Mouse (Mus musculus): ENCODE results near the gene Siglecf. TPM values are rescaled to one million over a fixed set of nuclear protein-coding genes. Genes with fewer than 3 reads are reported as not detected.

Gene Siglecf
- polyA plus RNA-seq, 1 experiment from 2014 or later: 0.12 TPM

- no peak overlapping the region for H3K9ac ChIP-seq
- no peak overlapping the region for H3K4me3 ChIP-seq (replicated peaks; ENCODE audit: low read length)
- H3K36me3 ChIP-seq (replicated peaks; ENCODE audit: control insufficient read depth, insufficient read depth): no peaks in the 10 kb centered on the region
- H3K27ac ChIP-seq: no peak overlapping the region
- H3K4me1 ChIP-seq (replicated peaks; ENCODE audit: control insufficient read depth, insufficient read depth, low read length): 0 out of 2 replicates have a peak, but pooled peaks cover 2% of the 10 kb centered on the region
- H3K4me2 ChIP-seq (replicated peaks): no peak overlapping the region
- no peak for ATAC-seq (ENCODE audit: low FRiP score)
- no peaks in the 10 kb centered on the region for H3K9me3 ChIP-seq (ENCODE audit: control insufficient read depth, low read length)
- 11% methylated on average over 12 of the region's 12 CpGs for WGBS
- DNase-seq (ENCODE audit: low spot score): no peak
- H3K27me3 ChIP-seq (ENCODE audit: control insufficient read depth, insufficient read depth, low read length): no peaks in the 10 kb centered on the region
Observed at GRCm38 (mm10) chr7:43354893-43355835, 4.0 kb downstream of the Siglecf start.

- no peaks in the 10 kb centered on the region for H3K9me3 ChIP-seq (ENCODE audit: control insufficient read depth, low read length)
- WGBS: 94% methylated on average over 3 of the region's 3 CpGs
Observed at GRCm38 (mm10) chr7:43358556-43358955, 7.4 kb downstream of the Siglecf start.

GRCm38 (mm10) chr7:43361442-43361841, 10.3 kb downstream of the Siglecf start:
- no peak for DNase-seq (ENCODE audit: low spot score)
- H3K4me3 ChIP-seq (replicated peaks; ENCODE audit: low read length): no peak overlapping the region

More at GRCm38 (mm10) chr7:43358556-43358955, 7.4 kb downstream of the Siglecf start:
- no peaks in the 10 kb centered on the region for H3K36me3 ChIP-seq (replicated peaks; ENCODE audit: control insufficient read depth, insufficient read depth)
- no peak overlapping the region for H3K4me2 ChIP-seq (replicated peaks)
- no peak overlapping the region for H3K9ac ChIP-seq
- H3K4me3 ChIP-seq (replicated peaks; ENCODE audit: low read length): no peak overlapping the region
- DNase-seq (ENCODE audit: low spot score): no peak
- H3K27me3 ChIP-seq (ENCODE audit: control insufficient read depth, insufficient read depth, low read length): no peaks in the 10 kb centered on the region
- no peak overlapping the region for H3K27ac ChIP-seq
- 0 out of 2 replicates have a peak, but pooled peaks cover 2% of the 10 kb centered on the region for H3K4me1 ChIP-seq (replicated peaks; ENCODE audit: control insufficient read depth, insufficient read depth, low read length)
- ATAC-seq (ENCODE audit: low FRiP score): no peak

GRCm38 (mm10) chr7:43362021-43362420, 10.9 kb downstream of the Siglecf start:
- DNase-seq (ENCODE audit: low spot score): no peak
- H3K27me3 ChIP-seq (ENCODE audit: control insufficient read depth, insufficient read depth, low read length): no peaks in the 10 kb centered on the region
- H3K4me3 ChIP-seq (replicated peaks; ENCODE audit: low read length): no peak overlapping the region
- no peak overlapping the region for H3K27ac ChIP-seq
- H3K36me3 ChIP-seq (replicated peaks; ENCODE audit: control insufficient read depth, insufficient read depth): no peaks in the 10 kb centered on the region
- ATAC-seq (ENCODE audit: low FRiP score): no peak
- H3K4me2 ChIP-seq (replicated peaks): no peak overlapping the region
- no peaks in the 10 kb centered on the region for H3K4me1 ChIP-seq (replicated peaks; ENCODE audit: control insufficient read depth, insufficient read depth, low read length)
- no peaks in the 10 kb centered on the region for H3K9me3 ChIP-seq (ENCODE audit: control insufficient read depth, low read length)
- WGBS: 78% methylated on average over 4 of the region's 4 CpGs
- no peak overlapping the region for H3K9ac ChIP-seq

More at GRCm38 (mm10) chr7:43361442-43361841, 10.3 kb downstream of the Siglecf start:
- no peaks in the 10 kb centered on the region for H3K4me1 ChIP-seq (replicated peaks; ENCODE audit: control insufficient read depth, insufficient read depth, low read length)
- no peak overlapping the region for H3K27ac ChIP-seq
- ATAC-seq (ENCODE audit: low FRiP score): no peak
- no peaks in the 10 kb centered on the region for H3K9me3 ChIP-seq (ENCODE audit: control insufficient read depth, low read length)
- no peak overlapping the region for H3K9ac ChIP-seq
- no peak overlapping the region for H3K4me2 ChIP-seq (replicated peaks)
- 94% methylated on average over 1 of the region's 1 CpGs for WGBS
- no peaks in the 10 kb centered on the region for H3K27me3 ChIP-seq (ENCODE audit: control insufficient read depth, insufficient read depth, low read length)
- H3K36me3 ChIP-seq (replicated peaks; ENCODE audit: control insufficient read depth, insufficient read depth): no peaks in the 10 kb centered on the region

GRCm38 (mm10) chr7:43378226-43378625, 27.1 kb downstream of the Siglecf start:
- Histone ChIP-seq H3K27ac (no peak overlapping the region), H3K27me3 (ENCODE audit: control insufficient read depth, insufficient read depth, low read length) (no peaks in the 10 kb centered on the region), H3K36me3 (replicated peaks; ENCODE audit: control insufficient read depth, insufficient read depth) (no peaks in the 10 kb centered on the region), H3K4me3 (replicated peaks; ENCODE audit: low read length) (no peak overlapping the region), H3K4me1 (replicated peaks; ENCODE audit: control insufficient read depth, insufficient read depth, low read length) (no peaks in the 10 kb centered on the region), H3K9ac (no peak overlapping the region), H3K9me3 (ENCODE audit: control insufficient read depth, low read length) (no peaks in the 10 kb centered on the region), H3K4me2 (replicated peaks) (no peak overlapping the region)
- DNase-seq (ENCODE audit: low spot score) (peak; percentile 79), ATAC-seq (ENCODE audit: low FRiP score) (0 out of 2 replicates have a peak, but pooled peaks have one; percentile 31)
- WGBS: 23% methylated on average over 5 of the region's 5 CpGs

- no peak for ATAC-seq (ENCODE audit: low FRiP score)
- Histone ChIP-seq H3K36me3 (replicated peaks; ENCODE audit: control insufficient read depth, insufficient read depth) (no peaks in the 10 kb centered on the region), H3K9me3 (ENCODE audit: control insufficient read depth, low read length) (no peaks in the 10 kb centered on the region)
Observed at GRCm38 (mm10) chr7:43392349-43393121, 41.4 kb downstream of the Siglecf start.

GRCm38 (mm10) chr7:43399501-43399900, 48.4 kb downstream of the Siglecf start:
- no peaks in the 10 kb centered on the region for H3K36me3 ChIP-seq (replicated peaks; ENCODE audit: control insufficient read depth, insufficient read depth)
- no peaks in the 10 kb centered on the region for H3K4me1 ChIP-seq (replicated peaks; ENCODE audit: control insufficient read depth, insufficient read depth, low read length)
- no peaks in the 10 kb centered on the region for H3K9me3 ChIP-seq (ENCODE audit: control insufficient read depth, low read length)
- ATAC-seq (ENCODE audit: low FRiP score) (no peak), DNase-seq (ENCODE audit: low spot score) (no peak)
- no peak overlapping the region for H3K4me3 ChIP-seq (replicated peaks; ENCODE audit: low read length)
- no peaks in the 10 kb centered on the region for H3K27me3 ChIP-seq (ENCODE audit: control insufficient read depth, insufficient read depth, low read length)
- H3K27ac ChIP-seq: no peak overlapping the region
- H3K4me2 ChIP-seq (replicated peaks): no peak overlapping the region
- no peak overlapping the region for H3K9ac ChIP-seq
- WGBS: 89% methylated on average over 2 of the region's 2 CpGs

More at GRCm38 (mm10) chr7:43392349-43393121, 41.4 kb downstream of the Siglecf start:
- 84% methylated on average over 8 of the region's 8 CpGs for WGBS
- H3K9ac ChIP-seq: no peak overlapping the region
- H3K4me2 ChIP-seq (replicated peaks): no peak overlapping the region
- no peak overlapping the region for H3K4me3 ChIP-seq (replicated peaks; ENCODE audit: low read length)
- no peaks in the 10 kb centered on the region for H3K27me3 ChIP-seq (ENCODE audit: control insufficient read depth, insufficient read depth, low read length)
- no peak overlapping the region for H3K27ac ChIP-seq
- H3K4me1 ChIP-seq (replicated peaks; ENCODE audit: control insufficient read depth, insufficient read depth, low read length): no peaks in the 10 kb centered on the region
- no peak for DNase-seq (ENCODE audit: low spot score)

- Histone ChIP-seq H3K36me3 (replicated peaks; ENCODE audit: control insufficient read depth, insufficient read depth) (no peaks in the 10 kb centered on the region), H3K9me3 (ENCODE audit: control insufficient read depth, low read length) (no peaks in the 10 kb centered on the region), H3K27ac (no peak overlapping the region), H3K4me1 (replicated peaks; ENCODE audit: control insufficient read depth, insufficient read depth, low read length) (no peaks in the 10 kb centered on the region), H3K27me3 (ENCODE audit: control insufficient read depth, insufficient read depth, low read length) (no peaks in the 10 kb centered on the region), H3K9ac (no peak overlapping the region), H3K4me2 (replicated peaks) (no peak overlapping the region), H3K4me3 (replicated peaks; ENCODE audit: low read length) (no peak overlapping the region)
- ATAC-seq (ENCODE audit: low FRiP score) (no peak), DNase-seq (ENCODE audit: low spot score) (no peak)
- 76% methylated on average over 2 of the region's 2 CpGs for WGBS
Observed at GRCm38 (mm10) chr7:43402718-43403117, 51.6 kb downstream of the Siglecf start.

GRCm38 (mm10) chr7:43407573-43407972, 56.4 kb downstream of the Siglecf start:
- Histone ChIP-seq H3K36me3 (replicated peaks; ENCODE audit: control insufficient read depth, insufficient read depth) (no peaks in the 10 kb centered on the region), H3K9me3 (ENCODE audit: control insufficient read depth, low read length) (no peaks in the 10 kb centered on the region), H3K27ac (no peak overlapping the region), H3K27me3 (ENCODE audit: control insufficient read depth, insufficient read depth, low read length) (no peaks in the 10 kb centered on the region), H3K9ac (no peak overlapping the region), H3K4me1 (replicated peaks; ENCODE audit: control insufficient read depth, insufficient read depth, low read length) (no peaks in the 10 kb centered on the region), H3K4me3 (replicated peaks; ENCODE audit: low read length) (no peak overlapping the region), H3K4me2 (replicated peaks) (no peak overlapping the region)
- ATAC-seq (ENCODE audit: low FRiP score) (no peak), DNase-seq (ENCODE audit: low spot score) (no peak)
- 84% methylated on average over 3 of the region's 3 CpGs for WGBS
